Mouse (Mus musculus) limb, embryonic 10.5 days (tissue): ENCODE results near the gene Gpr88. TPM values are rescaled to one million over a fixed set of nuclear protein-coding genes. Genes with fewer than 3 reads are reported as not detected.

ENCODE experiments used
- DNase-seq: peaks from one replicate; pipeline ENCODE4 v3.0.0-alpha.2; 2017; ENCODE audit warnings: low spot score
- H3K27ac ChIP-seq: fragments of 300-500 bp; sonication (generic); 2 replicates; pipeline ENCODE4 v1.5.1; 2016; ENCODE audit warnings: mild to moderate bottlenecking
- H3K27me3 ChIP-seq: fragments of 300-500 bp; sonication (generic); 2 replicates; pipeline ENCODE4 v1.6.1; 2016; ENCODE audit warnings: low read depth, mild to moderate bottlenecking; ENCODE audit not compliant: poor library complexity, severe bottlenecking
- H3K36me3 ChIP-seq: fragments of 300-500 bp; sonication (generic); 2 replicates; pipeline ENCODE4 v1.6.1; 2016; ENCODE audit warnings: mild to moderate bottlenecking, moderate library complexity
- H3K4me1 ChIP-seq: fragments of 300-500 bp; sonication (generic); 2 replicates; pipeline ENCODE4 v1.6.1; 2016
- H3K4me3 ChIP-seq: fragments of 300-500 bp; sonication (generic); 2 replicates; pipeline ENCODE4 v1.5.1; 2016; ENCODE audit warnings: mild to moderate bottlenecking, moderate library complexity
- H3K9me3 ChIP-seq: fragments of 300-500 bp; sonication (generic); replicated peaks from 2 replicates; pipeline ENCODE4 v1.6.1; 2016; ENCODE audit warnings: mild to moderate bottlenecking
- WGBS: fragments of 180-500 bp; shearing (Covaris S2); methylation state at CpG from one replicate; pipeline ENCODE4 v1.1.7; 2016; 5-methylcytosine and 5-hydroxymethylcytosine counted together
- polyA plus RNA-seq: library from polyadenylated mRNA; unstranded; fragments of >200 nt; fragmentation: Nextera tagmentation; extraction: Ambion mirVana; gene quantifications from 2 replicates; pipeline ENCODE4 v1.2.1, GENCODE M21; 2016

Gene Gpr88
- polyA plus RNA-seq, 1 experiment from 2014 or later: 0.05 TPM

DNA sequence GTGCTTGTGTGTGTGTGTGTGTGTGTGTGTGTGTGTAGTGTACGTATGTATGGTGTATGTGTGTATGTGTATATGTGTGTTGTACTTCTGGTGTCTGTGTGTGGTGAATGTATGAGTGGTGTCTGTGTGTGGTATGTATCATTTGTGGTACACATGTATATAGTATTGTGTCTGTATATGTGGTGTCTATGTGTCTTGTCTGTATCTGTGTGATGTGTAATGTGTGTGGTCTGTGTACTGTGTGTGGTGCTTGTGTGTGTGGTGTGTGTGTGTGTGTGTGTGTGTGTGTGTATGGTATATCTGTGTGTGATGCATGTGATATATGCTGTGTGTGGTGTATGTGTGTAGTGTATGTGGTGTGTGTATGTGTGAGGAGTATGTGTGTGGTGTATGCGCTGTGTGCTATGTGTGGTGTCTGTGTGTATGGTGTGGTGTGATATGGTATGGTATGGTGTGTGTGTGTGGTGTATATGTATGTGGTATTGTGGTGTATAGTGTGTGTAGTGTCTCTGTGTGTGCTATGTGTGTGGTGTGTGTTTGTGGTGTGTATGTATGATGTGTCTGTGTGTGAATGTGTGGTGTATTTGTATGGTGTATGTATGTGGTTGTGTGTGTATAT lies 13.8 kb upstream of the Gpr88 start:
- DNase-seq: no peak
- Histone ChIP-seq H3K9me3 (no peaks in the 10 kb centered on the region), H3K36me3 (no peaks in the 10 kb centered on the region), H3K27ac (no peak overlapping the region), H3K4me1 (no peaks in the 10 kb centered on the region), H3K27me3 (no peaks in the 10 kb centered on the region), H3K4me3 (no peak overlapping the region)
- WGBS: 98% methylated on average over 2 of the region's 2 CpGs

DNA sequence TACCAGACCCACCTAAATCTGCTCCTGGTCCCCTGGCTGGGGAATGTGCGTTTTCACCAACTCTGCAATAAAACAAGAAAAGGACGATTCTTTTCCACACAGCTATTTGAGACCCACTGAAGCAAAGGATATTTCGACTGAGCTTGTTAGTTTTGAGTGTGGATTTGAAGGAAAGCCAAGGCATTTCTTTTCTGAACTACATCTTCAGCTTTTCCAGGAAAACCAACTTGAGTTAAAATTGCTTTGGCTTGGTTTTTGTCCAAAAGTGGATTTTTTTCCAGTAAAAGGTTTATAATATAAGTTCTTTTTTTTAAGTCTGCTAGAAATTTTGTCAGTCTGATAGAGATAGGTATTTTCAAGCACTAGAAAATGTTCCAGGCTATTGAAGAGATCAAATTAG lies 13.1 kb upstream of the Gpr88 start:
- WGBS: 85% methylated on average over 3 of the region's 3 CpGs
- DNase-seq: no peak

DNA sequence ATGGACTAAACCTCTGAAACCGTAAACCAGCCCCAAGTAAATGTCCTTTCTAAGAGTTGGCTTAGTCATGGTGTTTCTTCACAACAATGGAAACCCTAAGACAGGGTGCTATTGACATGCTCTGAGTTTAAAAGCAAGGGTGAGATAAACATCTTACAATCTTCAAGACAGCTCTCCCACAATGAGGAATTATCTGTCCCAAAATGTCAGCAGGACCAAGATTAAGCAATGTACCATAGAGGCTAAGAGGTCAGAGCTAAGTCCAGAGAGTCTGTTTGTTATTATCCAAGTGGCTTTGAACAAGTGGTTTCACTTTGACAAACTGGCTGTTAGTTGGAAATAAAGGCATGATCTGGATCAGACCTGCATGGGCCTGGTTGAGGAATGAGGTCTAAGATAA lies 10.7 kb upstream of the Gpr88 start:
- H3K27me3 ChIP-seq: no peaks in the 10 kb centered on the region
- no peaks in the 10 kb centered on the region for H3K36me3 ChIP-seq
- H3K4me3 ChIP-seq: no peak overlapping the region
- H3K4me1 ChIP-seq: no peaks in the 10 kb centered on the region
- 53% methylated on average over 1 of the region's 1 CpGs for WGBS
- no peaks in the 10 kb centered on the region for H3K9me3 ChIP-seq
- no peak for DNase-seq
- no peak overlapping the region for H3K27ac ChIP-seq

More for the DNA sequence above, 13.1 kb upstream of the Gpr88 start:
- Histone ChIP-seq H3K36me3 (no peaks in the 10 kb centered on the region), H3K27me3 (no peaks in the 10 kb centered on the region), H3K9me3 (no peaks in the 10 kb centered on the region), H3K4me3 (no peak overlapping the region), H3K4me1 (no peaks in the 10 kb centered on the region), H3K27ac (no peak overlapping the region)

DNA sequence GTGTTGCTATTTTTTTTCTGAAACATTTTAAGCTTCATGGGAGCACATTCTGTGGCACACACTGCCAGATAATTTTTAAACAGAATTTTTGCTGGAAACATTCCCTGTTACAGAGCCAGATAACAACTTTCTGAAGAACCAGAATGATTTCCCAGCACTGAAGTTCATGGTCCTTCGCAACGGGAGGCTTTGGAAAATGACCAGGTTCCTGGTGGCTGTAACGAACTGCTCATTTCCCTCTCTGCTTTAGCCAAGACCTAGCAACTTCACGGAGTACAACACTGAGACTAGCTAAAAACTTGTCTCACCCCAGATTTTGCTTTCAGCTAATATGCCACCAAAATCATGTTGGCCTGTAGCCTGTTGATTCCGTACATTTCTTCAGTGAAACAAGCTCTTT lies 9.8 kb upstream of the Gpr88 start:
- H3K27me3 ChIP-seq: no peaks in the 10 kb centered on the region
- H3K9me3 ChIP-seq: no peaks in the 10 kb centered on the region
- no peak for DNase-seq
- H3K4me3 ChIP-seq: no peak overlapping the region
- WGBS: 92% methylated on average over 5 of the region's 5 CpGs
- H3K27ac ChIP-seq: no peak overlapping the region
- H3K4me1 ChIP-seq: no peaks in the 10 kb centered on the region
- no peaks in the 10 kb centered on the region for H3K36me3 ChIP-seq

DNA sequence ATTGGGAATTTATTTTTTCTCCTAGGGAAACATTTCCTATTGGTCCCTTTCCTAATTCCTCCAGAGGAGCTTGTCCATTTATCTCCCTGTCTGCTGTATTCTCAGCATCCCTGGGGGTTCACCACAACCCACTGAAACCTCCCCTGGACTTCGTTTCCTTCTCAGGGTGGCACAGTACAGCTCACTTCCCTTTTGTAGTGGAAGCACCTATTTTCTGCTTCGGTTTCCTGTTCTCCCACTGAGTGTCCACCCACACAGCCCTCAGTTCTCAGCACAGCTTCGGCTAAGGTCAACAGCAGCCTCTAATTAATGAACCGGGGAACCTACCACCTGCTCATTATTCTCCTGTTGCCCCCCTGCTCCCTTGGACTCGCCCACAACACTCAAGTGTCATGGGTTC lies 2.8 kb upstream of the Gpr88 start:
- peaks cover 46% of the 10 kb centered on the region for H3K27me3 ChIP-seq
- peaks cover 26% of the 10 kb centered on the region for H3K4me1 ChIP-seq
- 51% methylated on average over 5 of the region's 5 CpGs for WGBS
- no peaks in the 10 kb centered on the region for H3K9me3 ChIP-seq
- H3K36me3 ChIP-seq: no peaks in the 10 kb centered on the region
- no peak for DNase-seq
- H3K4me3 ChIP-seq: no peak overlapping the region
- no peak overlapping the region for H3K27ac ChIP-seq

DNA sequence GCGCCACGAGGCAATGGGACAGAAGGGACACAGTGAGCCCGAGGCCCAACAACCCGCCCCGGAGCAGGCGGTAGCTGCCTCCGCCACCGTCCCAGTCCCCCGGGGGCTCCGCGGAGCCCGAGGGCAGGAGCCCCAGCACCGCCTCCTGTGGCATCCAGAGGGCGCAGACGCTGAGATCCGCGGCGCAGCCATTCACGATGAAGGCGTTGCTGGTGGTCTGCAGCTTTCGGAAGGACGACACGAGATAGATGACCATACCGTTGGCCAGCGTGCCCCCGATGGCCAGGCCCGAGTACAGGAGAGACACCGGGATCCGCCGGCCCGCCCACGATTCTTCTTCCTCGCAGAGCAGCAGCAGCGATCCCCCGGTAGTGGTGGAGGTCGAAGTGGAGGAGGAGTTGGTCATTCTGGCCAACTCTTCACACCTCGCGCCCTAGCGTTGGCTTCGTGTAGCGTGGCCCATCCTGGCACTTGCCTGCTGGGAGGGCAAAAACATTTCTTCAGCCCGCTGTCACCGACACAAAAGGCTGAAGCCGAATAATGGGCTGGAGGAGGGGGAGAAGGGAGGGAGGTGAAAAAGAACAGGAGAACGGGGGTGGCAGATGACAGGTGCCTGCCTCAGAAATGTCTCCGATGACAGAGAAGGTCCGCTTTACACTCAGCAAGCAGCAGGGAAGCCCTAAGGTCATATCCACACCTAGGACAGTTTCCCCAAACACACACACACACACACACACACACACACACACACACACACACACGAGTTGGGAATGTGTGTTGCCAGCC lies 855 bp downstream of the Gpr88 start:
- peak; percentile 65 for DNase-seq
- peak overlapping the region; percentile 74 for H3K27ac ChIP-seq
- no peaks in the 10 kb centered on the region for H3K36me3 ChIP-seq
- no peaks in the 10 kb centered on the region for H3K9me3 ChIP-seq
- H3K4me3 ChIP-seq: peak overlapping the region; percentile 64
- H3K27me3 ChIP-seq: peaks cover 77% of the 10 kb centered on the region
- H3K4me1 ChIP-seq: peaks cover 27% of the 10 kb centered on the region
- WGBS: 1% methylated on average over 48 of the region's 48 CpGs

DNA sequence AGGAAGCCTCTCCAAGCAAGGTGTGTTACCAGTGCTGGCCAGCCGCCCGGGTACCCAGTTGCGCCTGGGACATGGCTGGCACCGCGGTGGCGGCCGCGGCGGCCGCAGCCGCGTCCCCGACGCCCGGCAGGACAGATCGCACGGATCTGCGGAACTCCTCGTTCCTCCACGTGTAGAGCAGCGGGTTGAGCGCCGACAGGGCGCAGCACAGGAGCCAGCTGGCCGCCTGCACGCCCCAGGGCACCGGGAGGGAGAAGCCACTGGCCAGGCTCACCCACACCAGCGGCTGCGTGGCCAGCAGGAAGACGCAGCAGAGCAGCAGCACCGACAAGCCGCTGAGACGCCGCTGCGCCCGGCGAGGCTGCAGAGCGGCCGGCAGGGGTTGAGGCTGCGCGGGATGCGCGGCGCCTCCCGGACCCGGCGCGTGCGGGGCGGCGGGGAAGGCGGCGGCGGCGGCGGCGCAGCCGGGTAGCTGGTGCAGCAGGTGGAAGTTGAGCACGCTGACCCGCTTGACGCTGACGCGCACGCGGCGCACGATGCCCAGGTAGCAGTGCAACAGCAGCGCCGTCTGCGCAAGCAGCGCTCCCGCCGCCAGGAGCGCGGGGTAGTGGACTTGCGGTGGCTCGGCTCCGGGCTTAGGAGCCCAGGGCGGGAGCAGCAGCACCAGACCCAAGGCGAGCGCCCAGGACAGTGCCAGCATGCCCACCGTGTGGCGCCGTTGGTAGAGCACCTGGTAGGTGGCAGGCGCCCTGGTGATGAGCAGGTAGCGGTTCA lies 1.6 kb downstream of the Gpr88 start:
- Histone ChIP-seq H3K4me1 (peaks cover 27% of the 10 kb centered on the region), H3K9me3 (no peaks in the 10 kb centered on the region), H3K4me3 (peak overlapping the region; percentile 64), H3K27me3 (peaks cover 77% of the 10 kb centered on the region), H3K36me3 (no peaks in the 10 kb centered on the region), H3K27ac (peak overlapping the region; percentile 74)
- WGBS: under 1% methylated on average over 86 of the region's 86 CpGs
- peak; percentile 69 for DNase-seq

DNA sequence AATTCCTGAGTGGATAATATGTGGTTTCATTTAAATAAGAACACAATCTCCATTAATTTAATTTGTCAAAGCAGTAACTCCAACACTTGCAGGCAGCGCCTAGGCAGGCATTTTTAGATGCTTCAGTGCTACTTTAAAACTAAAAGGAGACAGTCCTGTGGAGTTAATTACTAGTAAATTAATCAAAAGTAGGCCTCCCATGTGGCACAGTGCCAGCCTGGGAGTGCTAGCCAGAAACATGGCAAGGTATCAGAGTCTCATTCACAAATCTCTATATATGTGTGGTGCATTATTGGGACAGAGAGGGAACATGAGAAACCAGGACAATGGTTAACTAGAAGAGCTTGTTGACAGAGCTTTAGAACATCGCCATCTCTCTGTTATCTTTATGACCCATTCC lies 4.3 kb downstream of the Gpr88 start:
- H3K9me3 ChIP-seq: no peaks in the 10 kb centered on the region
- DNase-seq: no peak
- peaks cover 61% of the 10 kb centered on the region for H3K27me3 ChIP-seq
- WGBS: 85% methylated on average over 2 of the region's 2 CpGs
- no peaks in the 10 kb centered on the region for H3K36me3 ChIP-seq
- no peak overlapping the region for H3K27ac ChIP-seq
- H3K4me1 ChIP-seq: peaks cover 24% of the 10 kb centered on the region
- no peak overlapping the region for H3K4me3 ChIP-seq

DNA sequence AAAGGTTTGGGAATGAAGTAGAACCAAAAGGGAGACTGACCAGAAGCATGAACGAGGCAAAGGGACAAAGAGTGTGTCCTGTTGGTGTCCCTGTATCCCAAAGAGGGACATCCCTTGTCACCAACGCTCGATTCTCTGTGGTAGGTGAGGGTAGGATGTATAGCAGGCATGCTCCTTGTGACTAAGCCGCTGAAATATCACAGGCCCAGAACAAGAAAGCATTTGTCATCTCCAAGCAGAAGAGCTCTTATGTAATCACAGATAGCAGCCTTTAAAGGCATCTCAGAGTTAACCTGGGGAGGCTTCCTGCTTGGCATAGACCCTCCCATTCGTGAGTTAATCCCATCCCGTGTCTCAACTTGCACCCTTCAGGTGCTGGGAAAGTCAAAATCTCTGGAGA lies 8.8 kb downstream of the Gpr88 start:
- Histone ChIP-seq H3K4me1 (no peaks in the 10 kb centered on the region), H3K36me3 (no peaks in the 10 kb centered on the region), H3K4me3 (no peak overlapping the region), H3K27ac (no peak overlapping the region), H3K9me3 (no peaks in the 10 kb centered on the region), H3K27me3 (peaks cover 15% of the 10 kb centered on the region)
- WGBS: 73% methylated on average over 6 of the region's 6 CpGs
- DNase-seq: no peak

DNA sequence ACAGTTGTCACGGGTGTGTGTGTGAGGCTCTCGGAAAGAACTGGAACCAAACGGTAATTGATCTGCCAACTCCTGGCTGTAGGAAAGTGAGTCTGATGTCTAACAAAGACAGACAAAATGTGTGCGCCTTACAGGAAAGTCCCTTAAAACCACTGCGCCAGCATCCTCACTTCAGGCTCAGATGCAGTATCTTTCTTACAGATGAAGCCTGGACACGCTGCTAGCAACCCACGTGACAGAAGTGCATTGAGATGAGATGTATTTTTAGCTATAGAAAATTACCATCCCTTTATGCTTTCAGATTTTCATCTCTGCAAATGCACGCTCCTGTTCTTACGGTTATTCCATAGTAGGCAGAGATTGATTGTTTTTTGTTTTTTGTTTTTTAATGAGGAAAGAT lies 10.6 kb downstream of the Gpr88 start:
- Histone ChIP-seq H3K4me1 (no peaks in the 10 kb centered on the region), H3K27me3 (no peaks in the 10 kb centered on the region), H3K4me3 (no peak overlapping the region), H3K27ac (no peak overlapping the region), H3K36me3 (no peaks in the 10 kb centered on the region), H3K9me3 (no peaks in the 10 kb centered on the region)
- WGBS: 84% methylated on average over 9 of the region's 9 CpGs
- DNase-seq: no peak

DNA sequence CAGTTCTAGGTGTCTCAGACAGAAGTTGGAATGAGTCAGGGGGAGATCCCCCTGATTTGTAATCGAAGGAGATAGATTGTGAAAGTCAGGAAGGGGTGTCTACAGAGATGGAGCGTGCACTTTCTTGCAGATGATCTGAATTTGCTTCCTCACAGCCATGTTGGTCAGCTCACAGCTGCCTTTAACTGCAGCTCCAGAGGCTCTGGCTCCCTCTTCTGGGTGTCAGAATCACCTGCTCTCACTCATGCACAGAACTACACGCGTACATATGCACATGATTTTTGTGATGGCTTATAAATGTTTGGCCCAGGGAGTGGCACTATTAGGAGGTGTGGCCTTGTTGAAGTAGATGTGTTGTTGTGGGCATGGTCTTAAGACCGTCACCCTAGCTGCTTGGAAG lies 15.8 kb downstream of the Gpr88 start:
- no peaks in the 10 kb centered on the region for H3K9me3 ChIP-seq
- no peak overlapping the region for H3K27ac ChIP-seq
- 90% methylated on average over 5 of the region's 5 CpGs for WGBS
- no peak overlapping the region for H3K4me3 ChIP-seq
- no peaks in the 10 kb centered on the region for H3K36me3 ChIP-seq
- no peaks in the 10 kb centered on the region for H3K4me1 ChIP-seq
- no peak for DNase-seq
- no peaks in the 10 kb centered on the region for H3K27me3 ChIP-seq

DNA sequence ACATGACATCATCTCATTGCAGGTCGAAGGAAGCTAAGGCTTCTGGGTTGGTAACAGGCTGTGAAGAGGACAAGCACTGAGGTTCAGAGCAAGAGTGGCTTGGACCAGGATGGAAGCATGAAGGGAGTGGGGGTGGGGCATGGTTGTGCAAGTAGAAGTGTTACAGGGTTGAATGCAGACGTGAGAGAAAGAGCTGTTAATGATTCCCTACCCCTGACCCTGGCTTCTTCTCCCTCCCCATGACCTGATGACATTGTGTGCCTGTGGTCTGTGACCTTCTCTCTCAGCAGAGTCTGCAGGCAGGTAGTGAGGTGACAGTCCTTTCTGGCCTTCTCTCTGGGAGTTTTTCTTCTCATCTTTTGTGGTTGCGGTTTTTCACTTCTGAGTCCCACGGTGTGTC lies 16.4 kb downstream of the Gpr88 start:
- H3K27me3 ChIP-seq: no peaks in the 10 kb centered on the region
- 78% methylated on average over 4 of the region's 4 CpGs for WGBS
- no peaks in the 10 kb centered on the region for H3K9me3 ChIP-seq
- no peaks in the 10 kb centered on the region for H3K4me1 ChIP-seq
- no peaks in the 10 kb centered on the region for H3K36me3 ChIP-seq
- no peak overlapping the region for H3K27ac ChIP-seq
- DNase-seq: no peak
- H3K4me3 ChIP-seq: no peak overlapping the region

DNA sequence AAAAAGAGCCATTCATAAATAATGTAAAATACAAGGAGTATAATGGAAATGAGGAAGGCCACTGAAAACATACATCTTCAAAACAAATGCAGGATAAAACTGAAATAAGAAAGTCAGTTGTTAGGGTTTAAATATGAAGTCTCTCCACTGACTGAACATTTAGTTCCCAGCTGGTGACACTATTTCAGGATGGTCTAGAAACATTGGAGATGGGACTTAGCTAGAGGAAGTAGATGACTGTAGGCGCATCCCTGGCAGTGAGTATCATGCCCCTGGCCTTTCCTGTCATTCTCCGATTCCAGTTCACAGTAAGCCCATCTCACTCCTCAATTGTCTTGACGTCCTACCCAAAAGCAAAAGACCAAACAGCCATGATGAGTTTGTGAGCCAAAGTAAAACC lies 19.8 kb downstream of the Gpr88 start:
- H3K4me3 ChIP-seq: no peak overlapping the region
- WGBS: 88% methylated on average over 3 of the region's 3 CpGs
- no peaks in the 10 kb centered on the region for H3K36me3 ChIP-seq
- no peaks in the 10 kb centered on the region for H3K27me3 ChIP-seq
- DNase-seq: no peak
- H3K27ac ChIP-seq: no peak overlapping the region
- H3K4me1 ChIP-seq: peaks cover 9% of the 10 kb centered on the region; the same call in 1 of the 2 replicates
- no peaks in the 10 kb centered on the region for H3K9me3 ChIP-seq
